Mouse (Mus musculus) neural tube, embryonic 13.5 days (tissue): ENCODE data around the gene Myo18a. TPM values are rescaled to one million over a fixed set of nuclear protein-coding genes. Genes with fewer than 3 reads are reported as not detected.

Experiments
- ATAC-seq: fragments of 200-750 bp; cut with Nextera tagmentation; 2 replicates; pipeline ENCODE4 v1.8.0; 2017; ENCODE audit warnings: low read depth, mild to moderate bottlenecking, moderate TSS enrichment, moderate library complexity
- H3K27ac ChIP-seq: fragments of 300-500 bp; sonication (generic); replicated peaks from 2 replicates; pipeline ENCODE4 v1.5.1; 2015; ENCODE audit warnings: moderate library complexity, mild to moderate bottlenecking, inconsistent platforms
- H3K27me3 ChIP-seq: fragments of 300-500 bp; sonication (generic); 2 replicates; pipeline ENCODE4 v1.6.1; 2015; ENCODE audit warnings: mild to moderate bottlenecking, inconsistent platforms
- H3K36me3 ChIP-seq: fragments of 300-500 bp; sonication (generic); 2 replicates; pipeline ENCODE4 v1.6.1; 2015; ENCODE audit warnings: mild to moderate bottlenecking, inconsistent platforms
- H3K4me1 ChIP-seq: fragments of 300-500 bp; sonication (generic); replicated peaks from 2 replicates; pipeline ENCODE4 v1.6.1; 2015; ENCODE audit warnings: inconsistent platforms
- H3K4me2 ChIP-seq: fragments of 300-500 bp; sonication (generic); 2 replicates; pipeline ENCODE4 v1.6.1; 2015; ENCODE audit warnings: inconsistent platforms, mild to moderate bottlenecking, moderate library complexity
- H3K4me3 ChIP-seq: fragments of 300-500 bp; sonication (generic); 2 replicates; pipeline ENCODE4 v1.5.1; 2015; ENCODE audit warnings: mild to moderate bottlenecking, inconsistent platforms
- H3K9ac ChIP-seq: fragments of 300-500 bp; sonication (generic); 2 replicates; pipeline ENCODE4 v1.6.1; 2015; ENCODE audit warnings: moderate library complexity, mild to moderate bottlenecking, inconsistent platforms
- H3K9me3 ChIP-seq: fragments of 300-500 bp; sonication (generic); 2 replicates; pipeline ENCODE4 v1.6.1; 2016; ENCODE audit warnings: inconsistent platforms
- WGBS: fragments of 180-500 bp; shearing (Covaris S2); methylation state at CpG from one replicate; pipeline ENCODE4 v1.1.7; 2015; 5-methylcytosine and 5-hydroxymethylcytosine counted together
- polyA plus RNA-seq: library from polyadenylated mRNA; unstranded; fragments of >200 nt; fragmentation: Nextera tagmentation; extraction: Ambion mirVana; gene quantifications from 2 replicates; pipeline ENCODE4 v1.2.1, GENCODE M21; 2015

Myo18a gene
- polyA plus RNA-seq, 1 experiment from 2014 or later = 44.2 TPM

GRCm38 (mm10) chr11:77777436-77777835, 14.4 kb downstream of the Myo18a start:
- Histone ChIP-seq H3K4me3 (no peak overlapping the region), H3K36me3 (peaks cover 35% of the 10 kb centered on the region), H3K27ac (no peak overlapping the region), H3K27me3 (no peaks in the 10 kb centered on the region), H3K4me1 (peaks cover 43% of the 10 kb centered on the region), H3K9me3 (no peaks in the 10 kb centered on the region), H3K9ac (no peak overlapping the region), H3K4me2 (no peak overlapping the region)
- 94% methylated on average over 17 of the region's 17 CpGs for WGBS
- ATAC-seq = no peak

GRCm38 (mm10) chr11:77777937-77778336, 14.9 kb downstream of the Myo18a start:
- H3K9me3 ChIP-seq = no peaks in the 10 kb centered on the region
- H3K4me3 ChIP-seq = no peak overlapping the region
- H3K36me3 ChIP-seq = peaks cover 35% of the 10 kb centered on the region
- H3K4me1 ChIP-seq = peaks cover 45% of the 10 kb centered on the region
- no peaks in the 10 kb centered on the region for H3K27me3 ChIP-seq
- H3K9ac ChIP-seq = no peak overlapping the region
- no peak overlapping the region for H3K4me2 ChIP-seq
- H3K27ac ChIP-seq = no peak overlapping the region
- ATAC-seq = no peak
- 91% methylated on average over 17 of the region's 17 CpGs for WGBS

GRCm38 (mm10) chr11:77779240-77779639, 16.2 kb downstream of the Myo18a start:
- peaks cover 35% of the 10 kb centered on the region for H3K36me3 ChIP-seq
- peaks cover 58% of the 10 kb centered on the region for H3K4me1 ChIP-seq
- H3K27me3 ChIP-seq = no peaks in the 10 kb centered on the region
- no peak for ATAC-seq
- no peak overlapping the region for H3K9ac ChIP-seq
- no peak overlapping the region for H3K27ac ChIP-seq
- H3K4me2 ChIP-seq = no peak overlapping the region
- no peak overlapping the region for H3K4me3 ChIP-seq
- WGBS = 82% methylated on average over 1 of the region's 1 CpGs
- no peaks in the 10 kb centered on the region for H3K9me3 ChIP-seq

GRCm38 (mm10) chr11:77781088-77781487, 18.0 kb downstream of the Myo18a start:
- Histone ChIP-seq H3K4me2 (no peak overlapping the region), H3K4me1 (peaks cover 69% of the 10 kb centered on the region), H3K27ac (no peak overlapping the region), H3K9ac (no peak overlapping the region), H3K36me3 (peaks cover 35% of the 10 kb centered on the region), H3K9me3 (no peaks in the 10 kb centered on the region), H3K4me3 (no peak overlapping the region), H3K27me3 (no peaks in the 10 kb centered on the region)
- 63% methylated on average over 7 of the region's 7 CpGs for WGBS
- ATAC-seq = no peak

GRCm38 (mm10) chr11:77782104-77782815, 19.2 kb downstream of the Myo18a start:
- Histone ChIP-seq H3K9ac (no peak overlapping the region), H3K9me3 (no peaks in the 10 kb centered on the region), H3K4me2 (no peak overlapping the region), H3K27ac (no peak overlapping the region), H3K36me3 (peaks cover 32% of the 10 kb centered on the region), H3K27me3 (no peaks in the 10 kb centered on the region), H3K4me3 (no peak overlapping the region), H3K4me1 (peaks cover 66% of the 10 kb centered on the region)
- WGBS = 87% methylated on average over 7 of the region's 7 CpGs
- no peak for ATAC-seq

- Histone ChIP-seq H3K27ac (peak overlapping the region; percentile 55), H3K4me2 (no peak overlapping the region)
Measured at GRCm38 (mm10) chr11:77783211-77783746, 20.2 kb downstream of the Myo18a start.

GRCm38 (mm10) chr11:77783747-77784646, 21.0 kb downstream of the Myo18a start:
- Histone ChIP-seq H3K27ac (peak overlapping the region; percentile 55), H3K9me3 (no peaks in the 10 kb centered on the region), H3K9ac (no peak overlapping the region), H3K36me3 (peaks cover 14% of the 10 kb centered on the region; the same call in 1 of the 2 replicates), H3K4me1 (peaks cover 66% of the 10 kb centered on the region), H3K27me3 (no peaks in the 10 kb centered on the region), H3K4me2 (no peak overlapping the region), H3K4me3 (no peak overlapping the region)
- ATAC-seq = no peak; the same call in 1 of the 2 replicates
- 48% methylated on average over 18 of the region's 18 CpGs for WGBS

More at GRCm38 (mm10) chr11:77783211-77783746, 20.2 kb downstream of the Myo18a start:
- Histone ChIP-seq H3K27me3 (no peaks in the 10 kb centered on the region), H3K4me1 (peaks cover 66% of the 10 kb centered on the region), H3K4me3 (no peak overlapping the region), H3K36me3 (peaks cover 21% of the 10 kb centered on the region), H3K9ac (0 out of 2 replicates have a peak overlapping the region, but pooled peaks have one; percentile 2), H3K9me3 (no peaks in the 10 kb centered on the region)
- no peak for ATAC-seq
- 57% methylated on average over 10 of the region's 10 CpGs for WGBS

- Histone ChIP-seq H3K9ac (no peak overlapping the region), H3K27ac (peak overlapping the region; percentile 55), H3K4me2 (no peak overlapping the region), H3K4me3 (no peak overlapping the region), H3K27me3 (no peaks in the 10 kb centered on the region), H3K4me1 (peaks cover 67% of the 10 kb centered on the region), H3K36me3 (0 out of 2 replicates have a peak, but pooled peaks cover 8% of the 10 kb centered on the region), H3K9me3 (no peaks in the 10 kb centered on the region)
- WGBS = 85% methylated on average over 9 of the region's 9 CpGs
- no peak for ATAC-seq
Measured at GRCm38 (mm10) chr11:77784894-77785293, 21.8 kb downstream of the Myo18a start.

GRCm38 (mm10) chr11:77785396-77785767, 22.3 kb downstream of the Myo18a start:
- ATAC-seq = no peak
- Histone ChIP-seq H3K4me2 (no peak overlapping the region), H3K9ac (peak overlapping the region; percentile 18; the same call in 1 of the 2 replicates), H3K27me3 (no peaks in the 10 kb centered on the region), H3K27ac (peak overlapping the region; percentile 55), H3K9me3 (no peaks in the 10 kb centered on the region), H3K4me1 (peaks cover 70% of the 10 kb centered on the region), H3K4me3 (no peak overlapping the region), H3K36me3 (0 out of 2 replicates have a peak, but pooled peaks cover 7% of the 10 kb centered on the region)
- 18% methylated on average over 5 of the region's 5 CpGs for WGBS

- no peak overlapping the region for H3K4me2 ChIP-seq
- H3K9ac ChIP-seq = peak overlapping the region; percentile 18; the same call in 1 of the 2 replicates
- no peaks in the 10 kb centered on the region for H3K27me3 ChIP-seq
- peak overlapping the region; percentile 55 for H3K27ac ChIP-seq
- ATAC-seq = peak; percentile 34; the same call in 1 of the 2 replicates
- H3K4me1 ChIP-seq = peaks cover 70% of the 10 kb centered on the region
- no peak overlapping the region for H3K4me3 ChIP-seq
- H3K9me3 ChIP-seq = no peaks in the 10 kb centered on the region
- 53% methylated on average over 7 of the region's 7 CpGs for WGBS
- H3K36me3 ChIP-seq = 0 out of 2 replicates have a peak, but pooled peaks cover 2% of the 10 kb centered on the region
Measured at GRCm38 (mm10) chr11:77785768-77786561, 22.9 kb downstream of the Myo18a start.

- ATAC-seq = no peak
- Histone ChIP-seq H3K9me3 (no peaks in the 10 kb centered on the region), H3K9ac (no peak within 1 kb of the TSS), H3K4me1 (peaks cover 74% of the 10 kb centered on the region), H3K4me3 (no peak within 1 kb of the TSS), H3K27me3 (no peaks in the 10 kb centered on the region), H3K4me2 (no peak within 1 kb of the TSS), H3K27ac (peak within 1 kb of the TSS; percentile 55; the same call in 1 of the 2 replicates), H3K36me3 (no peaks in the 10 kb centered on the region)
- 85% methylated on average over 5 of the region's 5 CpGs for WGBS
Measured at GRCm38 (mm10) chr11:77787707-77788106, 24.7 kb downstream of the Myo18a start, which contains the start of gene Gm10277. TSS of gene Gm10277 (minus strand) at chr11:77787747.
